Mouse (Mus musculus): ENCODE data around the gene Plekhf1. TPM values are rescaled to one million over a fixed set of nuclear protein-coding genes. Genes with fewer than 3 reads are reported as not detected.

Plekhf1 gene
- 1 to 10 TPM; 1.3 to 2.8 (median 2.5) TPM for total RNA-seq (2022)

DNA sequence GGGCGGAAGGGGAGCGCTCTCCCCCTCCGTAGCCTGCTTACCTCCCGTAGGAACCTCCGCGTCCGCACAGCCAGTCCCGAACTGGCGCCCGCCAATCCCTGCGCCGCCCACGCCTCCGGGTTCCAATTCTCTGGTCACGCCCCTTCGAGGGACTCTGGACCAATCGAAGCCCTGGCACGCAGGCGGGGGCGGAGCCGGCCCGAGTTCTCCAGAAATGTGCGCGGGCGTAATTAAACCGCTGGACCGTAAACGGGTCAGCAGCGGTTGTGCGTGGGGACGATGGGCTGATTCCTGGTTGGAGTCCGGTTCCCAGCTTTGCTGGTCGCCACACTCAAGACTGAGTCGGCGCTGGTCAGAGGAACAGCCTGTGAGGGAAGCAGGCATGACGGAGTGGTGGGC lies at the start of gene Plekhf1:
TSS of gene Plekhf1 (minus strand) at position 117 of the 399 bp plus-strand sequence.
- DNase-seq (ENCODE audit: low spot score in 2 of 2), result peak; percentile 67 to 78

DNA sequence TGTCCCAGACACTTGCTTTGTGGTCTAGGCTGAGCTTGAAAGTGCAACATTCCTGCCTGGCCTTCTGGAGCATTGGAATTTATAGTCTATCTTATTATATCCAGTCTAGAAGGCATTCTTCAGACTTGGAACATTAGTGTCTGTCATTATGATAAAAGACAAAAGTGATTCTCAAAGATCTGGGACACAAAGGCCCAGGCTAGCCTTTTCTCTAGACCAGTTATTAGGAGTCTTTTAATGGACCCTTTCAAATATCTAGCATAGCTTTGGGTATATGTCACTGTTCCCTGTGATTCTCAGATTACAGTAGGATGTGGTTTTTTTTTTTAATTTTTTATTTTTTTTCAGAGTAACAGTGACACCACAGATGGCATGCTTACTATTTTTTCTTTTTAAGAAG lies 44.7 kb upstream of the Plekhf1 start:
- DNase-seq (ENCODE audit: low spot score in 2 of 2), result no peak

DNA sequence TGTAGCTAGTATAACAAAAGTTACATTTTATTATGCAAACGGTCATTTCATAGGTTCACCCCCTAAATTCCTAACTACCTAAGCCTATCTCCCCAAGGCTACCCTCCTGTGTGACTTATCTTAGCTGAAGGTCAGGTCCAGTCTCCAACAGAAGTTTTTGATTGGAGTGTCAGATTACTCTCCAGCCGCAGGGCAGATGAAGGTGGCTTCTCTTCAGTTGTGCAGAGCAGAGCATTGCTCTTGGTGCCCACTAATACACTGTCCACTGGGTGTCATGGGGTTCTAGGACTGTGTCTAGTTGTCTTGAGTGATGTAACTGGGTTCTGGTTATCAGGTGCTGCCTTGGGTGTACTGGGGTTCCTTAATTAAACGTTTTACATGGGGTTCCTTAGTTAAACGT lies 44.0 kb upstream of the Plekhf1 start:
- DNase-seq (ENCODE audit: low spot score in 2 of 2), result no peak

DNA sequence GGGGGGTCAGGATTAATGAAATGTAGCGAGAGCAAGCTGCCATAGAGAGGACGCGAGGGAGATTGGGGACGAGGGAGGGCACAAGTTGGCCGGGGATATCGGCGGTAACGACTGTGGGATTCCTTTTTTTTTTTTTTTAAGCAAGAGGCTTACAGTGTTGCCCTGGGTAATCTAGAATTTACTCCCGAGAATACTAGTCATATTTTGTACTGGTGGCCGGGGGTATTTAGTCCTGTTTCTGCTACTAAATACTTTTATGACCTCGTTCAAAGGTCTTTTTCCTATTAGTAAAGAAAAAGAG lies 43.6 kb upstream of the Plekhf1 start:
- DNase-seq (ENCODE audit: low spot score in 2 of 2), result no peak

DNA sequence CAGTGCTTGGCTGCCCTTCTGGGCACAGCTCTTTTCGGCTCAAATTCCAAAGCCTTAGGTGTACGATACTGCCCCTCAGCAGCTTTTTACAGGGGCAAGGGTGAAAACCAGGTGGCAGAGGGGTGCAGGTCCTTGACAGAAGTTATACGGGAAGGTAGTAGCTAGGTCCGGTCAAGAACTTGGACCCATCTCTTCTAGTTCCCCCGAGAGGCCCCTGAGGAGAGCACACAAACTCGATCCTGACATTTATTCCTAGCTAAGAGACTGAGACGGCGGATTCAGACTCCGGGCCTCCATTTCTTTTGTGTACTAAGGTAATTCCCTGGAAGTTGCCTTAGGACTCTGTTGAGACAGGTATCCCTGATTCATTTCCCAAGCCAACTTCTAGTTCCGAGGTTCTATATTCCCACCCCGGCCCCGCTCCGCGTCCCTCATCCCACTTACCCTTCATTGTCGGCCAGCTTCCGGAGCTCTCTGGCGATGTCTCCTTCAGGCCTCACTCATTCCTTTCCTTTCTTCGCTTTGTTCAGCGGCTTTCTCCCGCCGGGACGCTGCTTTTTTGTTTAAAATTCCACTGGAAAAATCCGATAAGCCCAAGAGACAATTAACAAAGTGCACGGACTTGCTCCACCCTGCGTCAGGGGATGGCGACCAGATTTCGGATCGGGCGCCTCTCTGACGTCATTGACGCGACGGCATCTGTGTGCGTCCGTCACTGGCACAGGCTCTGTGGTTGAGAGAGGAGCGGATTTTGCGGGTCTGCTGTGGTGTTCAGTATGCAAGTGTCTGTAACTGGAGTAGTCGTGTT lies 43.1 kb upstream of the Plekhf1 start, which contains the start of gene Pop4:
TSS of gene Pop4 (minus strand) at position 721 of the 808 bp plus-strand sequence.
- peak; percentile 87 to 93 for DNase-seq (ENCODE audit: low spot score in 2 of 2)

DNA sequence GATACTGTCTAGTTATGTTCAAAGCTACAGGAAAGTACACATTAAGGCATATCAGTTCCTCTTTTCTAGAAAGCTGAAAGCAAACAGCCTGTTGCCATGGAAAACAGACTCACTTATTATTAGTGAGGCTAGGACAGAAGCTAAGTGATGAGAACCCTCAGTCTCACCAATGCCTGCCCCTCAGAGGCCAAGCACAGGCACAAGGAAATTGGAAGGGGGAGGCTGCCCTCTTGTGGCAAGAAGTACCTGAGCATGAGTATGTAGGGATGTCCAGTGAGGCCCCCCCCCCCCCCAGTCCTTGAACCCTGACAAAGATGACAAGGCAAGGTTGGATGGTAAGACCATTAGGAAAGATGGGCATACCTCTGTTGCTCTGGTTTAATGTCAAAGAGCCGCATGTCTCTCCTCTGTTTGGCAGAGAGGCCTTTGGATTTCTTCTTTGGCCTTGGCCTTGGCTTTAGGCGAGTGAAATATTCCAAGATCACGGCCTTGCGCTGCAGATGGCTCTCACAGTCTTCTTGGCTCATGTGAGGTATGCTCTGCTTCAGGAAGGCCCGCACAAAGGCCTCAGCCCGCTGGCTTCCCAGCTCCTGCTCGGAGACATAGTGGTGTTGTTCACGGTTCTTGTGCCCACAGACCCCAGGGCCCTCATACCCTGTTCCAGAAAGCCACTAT lies 39.3 kb upstream of the Plekhf1 start:
- peak in 1 of 2 experiments; percentile 22 for DNase-seq (ENCODE audit: low spot score in 2 of 2)

DNA sequence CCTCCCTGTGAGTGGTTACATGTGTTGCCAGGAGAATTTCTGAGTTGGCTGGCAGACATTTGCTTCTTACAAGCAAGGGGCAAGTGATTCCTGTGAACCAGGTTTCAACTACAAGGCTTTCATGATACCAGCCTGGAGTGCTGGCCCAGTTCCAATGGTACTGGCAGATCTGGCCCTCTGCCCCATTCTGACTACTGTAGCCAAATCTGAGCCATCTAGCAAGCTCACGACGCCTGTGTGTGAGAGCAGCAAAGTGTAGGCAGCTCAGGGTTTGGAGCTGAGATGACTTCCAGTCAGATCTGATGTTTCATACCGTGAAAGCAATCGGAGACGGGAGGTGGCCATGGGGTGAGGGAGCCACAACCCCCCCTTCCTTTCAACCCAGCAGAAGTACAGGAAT lies 34.6 kb upstream of the Plekhf1 start:
- peak in 1 of 2 experiments; percentile 22 for DNase-seq (ENCODE audit: low spot score in 2 of 2)

DNA sequence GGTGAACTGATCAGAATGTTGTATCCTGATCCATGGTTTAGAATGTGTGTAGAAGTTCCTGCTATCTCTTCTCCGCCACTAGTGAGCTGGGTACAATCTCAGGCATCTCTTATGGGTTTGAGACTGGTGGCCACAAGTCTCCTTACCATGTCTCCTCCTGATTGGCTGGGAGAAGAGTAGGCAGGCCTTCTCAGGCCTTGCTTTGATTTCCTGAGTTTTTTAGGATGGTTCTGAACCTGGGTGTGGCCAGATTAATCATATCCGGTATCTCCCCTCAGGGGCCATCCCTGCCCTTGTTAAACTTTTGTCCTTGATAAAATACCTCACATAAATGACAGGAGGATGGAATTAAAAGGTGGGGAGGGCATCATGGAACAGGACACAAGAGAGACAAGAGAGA lies 31.8 kb upstream of the Plekhf1 start:
- no peak for DNase-seq (ENCODE audit: low spot score in 2 of 2)

DNA sequence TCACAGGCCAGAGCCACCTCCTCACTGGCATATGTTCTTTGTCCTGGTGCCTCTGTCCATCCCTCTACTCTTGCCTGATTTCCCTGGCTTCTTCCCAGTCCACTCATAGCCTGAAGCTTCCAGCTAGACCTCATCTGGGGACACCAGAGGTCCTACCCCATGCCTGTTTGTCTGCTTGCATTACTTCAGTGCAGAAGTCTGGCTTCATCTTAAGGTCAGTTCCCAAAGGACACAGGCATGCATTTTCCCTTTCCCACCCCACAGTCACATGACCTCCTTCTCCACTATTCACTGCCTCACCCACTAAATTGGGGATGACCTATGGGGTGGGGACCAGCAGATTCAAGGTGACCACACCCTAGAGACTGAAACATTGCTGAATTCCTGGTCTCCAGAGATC lies 25.6 kb upstream of the Plekhf1 start:
- DNase-seq (ENCODE audit: low spot score in 2 of 2), result no peak

DNA sequence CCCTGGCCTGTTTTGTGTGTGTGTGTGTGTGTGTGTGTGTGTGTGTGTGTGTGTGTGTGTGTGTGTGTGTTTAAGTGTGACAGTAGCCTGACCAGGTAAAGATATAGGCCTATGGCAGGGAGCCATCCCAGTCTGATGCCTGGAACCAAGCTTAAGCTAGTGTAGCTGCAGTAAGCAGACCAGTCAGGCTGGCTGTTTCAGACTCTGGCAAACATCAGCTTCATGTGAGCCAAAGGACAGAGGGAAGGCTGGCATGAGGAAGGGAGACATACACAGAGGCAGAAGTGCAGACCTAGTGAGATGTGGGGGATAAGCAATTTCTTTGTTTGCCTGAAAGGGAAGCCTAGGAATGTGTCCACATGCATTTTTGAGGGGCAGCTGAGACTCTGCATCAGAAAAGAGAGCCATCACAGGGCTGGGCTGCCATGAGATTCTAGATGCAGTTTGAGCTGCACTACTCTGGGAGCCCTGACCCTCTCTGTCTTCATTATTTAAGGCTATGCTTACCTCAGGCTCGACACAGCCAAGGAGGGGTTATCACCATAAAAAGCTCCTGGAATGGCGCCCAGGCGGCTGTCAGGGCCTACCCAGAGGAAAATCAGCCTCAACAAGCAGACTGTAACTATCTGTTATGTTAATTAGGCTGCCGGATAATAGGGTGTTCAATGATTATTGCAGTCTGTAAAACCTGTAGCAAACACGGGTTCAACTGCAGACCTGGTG lies 23.8 kb upstream of the Plekhf1 start:
- DNase-seq (ENCODE audit: low spot score in 2 of 2), result no peak

DNA sequence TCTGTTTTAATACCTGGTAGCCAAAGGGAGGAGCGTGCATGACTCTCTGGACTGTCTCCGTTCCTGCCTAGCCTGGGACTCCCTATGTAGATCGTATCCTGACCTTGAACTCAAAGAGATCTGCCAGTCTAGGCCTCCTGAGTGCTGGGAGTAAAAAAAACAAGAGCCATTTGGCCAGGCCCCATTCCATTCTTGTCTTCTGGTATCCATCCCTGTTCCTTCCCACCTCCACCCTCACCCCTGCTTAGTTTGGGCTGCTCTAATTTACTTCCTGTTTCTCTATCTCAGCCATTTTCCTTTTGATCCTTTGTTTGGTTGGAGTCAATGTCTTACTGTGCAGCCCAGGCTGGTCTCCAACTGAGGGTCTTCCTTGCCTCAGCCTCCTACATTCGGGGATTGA lies 14.6 kb upstream of the Plekhf1 start:
- no peak for DNase-seq (ENCODE audit: low spot score in 2 of 2)

DNA sequence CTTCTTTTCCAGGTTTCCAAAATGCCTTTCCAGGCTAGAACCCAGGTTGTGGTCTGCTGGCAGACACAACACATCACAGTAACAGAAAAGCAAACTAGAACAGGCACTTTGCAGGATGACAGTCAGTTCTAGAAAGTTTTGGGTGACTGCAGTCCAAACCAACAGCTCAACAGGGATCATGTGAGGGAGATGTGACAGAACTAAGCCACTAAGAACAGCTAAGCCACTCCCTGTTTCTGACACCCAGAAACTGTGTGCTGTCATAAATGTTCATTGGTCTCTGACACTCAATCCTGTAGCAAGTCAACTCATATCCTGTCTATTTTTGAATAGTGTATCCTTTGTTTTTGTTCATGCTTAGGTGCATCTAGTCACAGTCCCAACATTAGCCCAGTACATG lies 9.3 kb upstream of the Plekhf1 start:
- DNase-seq (ENCODE audit: low spot score in 2 of 2), result no peak

DNA sequence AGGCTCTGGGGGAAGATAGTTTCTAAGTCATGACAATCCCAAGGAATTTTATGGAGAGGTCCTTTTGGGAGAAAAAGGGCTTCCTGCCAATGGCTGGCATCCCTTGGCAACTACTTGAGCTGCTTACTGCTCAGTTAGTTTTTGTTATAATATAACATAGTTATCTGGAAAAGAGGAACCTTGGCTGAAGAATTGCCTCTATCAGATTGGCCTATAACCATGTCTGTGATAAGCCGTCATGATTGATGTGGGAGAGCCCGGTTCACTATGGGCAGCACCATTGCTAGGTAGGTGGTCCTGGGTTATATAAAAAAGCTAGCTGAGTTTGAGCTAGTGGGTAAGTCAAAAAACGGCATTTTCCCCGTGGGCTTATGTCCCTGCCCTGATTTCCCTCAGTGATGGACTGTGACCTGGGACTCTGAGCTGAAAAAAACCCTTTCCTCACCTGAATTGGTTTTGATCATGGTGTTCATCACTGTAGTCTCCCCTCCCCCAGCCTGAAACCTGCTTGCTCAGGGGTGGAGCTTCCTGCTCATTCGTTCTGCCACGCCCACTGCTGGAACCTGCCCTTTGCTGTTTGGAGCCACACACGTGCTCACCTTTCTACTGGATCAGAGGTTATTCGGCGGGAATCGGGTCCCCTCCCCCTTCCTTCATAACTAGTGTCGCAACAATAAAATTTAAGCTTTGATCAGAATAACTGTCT lies 8.7 kb upstream of the Plekhf1 start:
- DNase-seq (ENCODE audit: low spot score in 2 of 2), result no peak

DNA sequence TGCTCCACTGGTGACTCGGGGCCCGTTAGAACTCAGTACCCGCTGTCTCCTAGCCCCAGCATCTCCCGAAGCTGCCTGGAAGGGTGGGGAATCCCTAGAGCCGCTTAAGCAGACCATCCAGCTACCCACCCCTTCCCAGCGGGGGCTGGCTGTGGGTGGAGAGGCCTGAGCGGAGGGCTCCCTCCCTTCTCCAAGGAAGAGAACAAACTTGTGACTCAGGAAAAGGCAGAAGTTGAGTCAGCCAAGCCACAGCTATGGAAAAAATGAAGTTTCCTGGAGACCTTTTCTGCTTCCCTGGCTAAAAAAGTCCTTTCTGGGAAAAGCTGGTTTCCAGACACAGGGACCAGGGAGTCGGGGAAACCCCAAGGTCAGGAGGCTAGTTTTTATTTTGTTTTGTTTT lies 2.5 kb upstream of the Plekhf1 start:
- DNase-seq (ENCODE audit: low spot score in 2 of 2), result no peak

DNA sequence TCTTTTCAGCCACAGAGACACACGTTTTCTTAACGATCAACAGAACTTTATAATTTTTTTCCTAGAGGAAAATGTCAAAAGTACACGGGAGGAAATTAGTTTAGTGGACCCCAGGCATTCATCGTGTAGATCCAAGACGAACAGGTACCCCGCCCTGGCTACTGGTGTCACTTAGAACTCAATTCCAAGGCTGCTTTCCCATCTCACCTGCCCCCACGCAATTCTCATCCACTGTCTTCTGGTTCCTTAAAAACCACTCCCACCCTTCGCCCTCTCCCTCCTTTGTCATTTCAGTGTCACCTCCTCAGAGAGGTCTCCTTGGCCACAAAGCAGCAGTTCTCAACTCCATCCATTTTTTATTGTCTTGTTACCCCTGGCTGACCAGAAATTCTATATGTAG lies 513 bp upstream of the Plekhf1 start:
- no peak for DNase-seq (ENCODE audit: low spot score in 2 of 2)

DNA sequence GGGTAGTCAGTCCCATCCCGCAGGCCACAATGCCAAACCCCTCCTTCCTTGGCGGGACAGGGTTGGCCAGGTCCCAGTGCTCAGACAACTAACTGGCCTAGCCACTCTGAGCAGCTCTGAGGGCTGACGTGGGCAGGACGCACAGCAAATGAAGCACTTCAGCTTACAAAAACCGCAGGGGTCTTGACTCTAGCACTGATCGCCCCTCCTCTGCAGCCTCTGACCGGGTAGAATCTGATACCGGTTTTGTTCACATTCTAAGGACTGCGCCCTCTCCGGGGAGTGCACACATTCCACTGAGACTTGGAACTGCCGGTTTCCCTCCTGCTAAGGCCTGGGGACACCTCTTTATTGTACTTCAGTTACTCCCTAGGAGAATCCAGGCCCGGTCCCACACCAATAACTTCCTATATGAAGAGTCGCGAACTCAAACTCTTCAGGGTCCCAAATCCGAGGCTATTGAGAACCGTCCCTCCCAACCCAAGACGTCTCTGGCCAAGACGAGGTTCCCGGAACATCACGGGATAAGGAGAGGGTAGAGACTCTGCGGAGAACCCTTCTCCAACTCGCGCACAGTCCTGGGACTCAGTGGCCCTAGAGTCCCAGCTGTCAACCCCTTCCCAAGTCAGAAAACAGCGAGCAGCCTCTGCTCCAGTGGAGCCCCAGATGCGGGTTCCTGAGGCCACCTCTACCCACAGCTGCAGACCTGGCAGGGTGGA lies 476 bp downstream of the Plekhf1 start:
- peak; percentile 43 to 47 for DNase-seq (ENCODE audit: low spot score in 2 of 2)

DNA sequence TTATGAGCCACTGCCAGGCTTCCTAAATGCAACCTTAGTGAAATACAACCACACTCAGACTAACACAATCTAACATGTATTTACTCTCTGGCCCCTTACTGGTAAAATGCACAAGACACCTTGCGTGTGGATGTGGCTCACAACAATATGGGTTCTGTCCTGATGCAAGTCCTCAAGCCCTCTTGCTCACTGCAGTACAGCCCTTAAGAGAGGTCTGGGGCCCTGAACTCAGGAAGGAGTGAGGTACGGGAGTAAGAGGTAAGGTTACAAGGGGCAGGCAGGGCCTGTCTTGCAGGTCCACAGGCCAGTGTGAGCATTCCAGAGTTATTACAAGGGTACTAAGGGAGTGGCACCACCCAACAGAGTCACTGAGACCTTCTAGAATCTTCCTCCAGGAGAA lies 1.6 kb downstream of the Plekhf1 start:
- no peak for DNase-seq (ENCODE audit: low spot score in 2 of 2)

DNA sequence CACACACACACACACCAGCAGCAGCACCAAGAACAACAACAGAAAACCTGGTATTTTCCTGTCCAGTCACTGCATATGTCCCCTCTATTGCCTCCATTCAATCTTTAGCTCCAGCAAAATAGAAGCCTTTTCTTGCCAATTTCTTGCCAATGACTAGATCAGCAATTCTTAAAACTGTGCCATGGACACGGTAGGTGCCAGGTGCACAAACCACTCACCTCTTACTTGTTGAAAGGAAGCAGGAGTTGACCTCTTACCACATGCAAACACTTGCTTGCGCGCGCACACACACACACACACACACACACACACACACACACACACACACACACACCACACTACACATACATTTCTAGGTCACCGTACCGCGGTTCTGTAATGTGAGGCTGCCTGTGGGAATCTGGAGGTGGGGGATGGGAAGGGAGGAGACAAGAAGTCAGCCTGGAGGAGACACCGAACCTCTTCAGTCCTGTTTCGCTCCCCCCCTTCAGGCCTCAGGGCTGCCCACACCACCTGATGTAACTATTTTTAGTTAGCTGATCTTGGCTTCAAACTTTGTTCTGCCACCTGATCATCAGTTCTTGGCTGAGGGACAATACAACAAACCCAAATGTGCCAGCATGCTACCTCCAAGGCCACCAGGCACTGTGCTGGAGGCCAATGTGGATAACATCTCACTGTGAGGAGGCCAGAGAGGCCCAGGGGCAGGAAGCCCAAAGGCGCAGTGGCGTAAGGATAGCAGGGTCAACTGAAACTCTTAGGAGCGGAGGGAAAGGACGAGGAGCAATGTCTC lies 3.0 kb downstream of the Plekhf1 start:
- no peak for DNase-seq (ENCODE audit: low spot score in 2 of 2)

DNA sequence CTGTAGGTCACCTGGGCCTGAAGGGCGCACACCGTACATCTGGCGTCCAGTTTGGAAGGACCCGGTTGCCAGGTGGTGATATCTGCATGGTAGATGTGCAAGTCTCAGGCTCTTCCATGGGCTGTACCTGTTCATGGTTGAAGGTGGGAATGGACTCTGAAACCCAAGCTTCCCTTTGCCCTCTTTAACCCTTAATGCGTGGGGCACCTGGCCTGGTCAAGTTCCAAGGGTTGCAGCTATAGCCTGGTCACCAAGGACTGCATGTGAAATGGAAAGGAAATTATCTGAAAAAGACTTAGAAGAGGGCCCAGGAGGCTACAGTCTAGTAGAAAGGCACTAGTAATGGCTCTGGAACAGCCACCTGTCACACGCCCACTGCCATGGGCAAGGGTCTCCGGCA lies 7.0 kb downstream of the Plekhf1 start:
- no peak for DNase-seq (ENCODE audit: low spot score in 2 of 2)

DNA sequence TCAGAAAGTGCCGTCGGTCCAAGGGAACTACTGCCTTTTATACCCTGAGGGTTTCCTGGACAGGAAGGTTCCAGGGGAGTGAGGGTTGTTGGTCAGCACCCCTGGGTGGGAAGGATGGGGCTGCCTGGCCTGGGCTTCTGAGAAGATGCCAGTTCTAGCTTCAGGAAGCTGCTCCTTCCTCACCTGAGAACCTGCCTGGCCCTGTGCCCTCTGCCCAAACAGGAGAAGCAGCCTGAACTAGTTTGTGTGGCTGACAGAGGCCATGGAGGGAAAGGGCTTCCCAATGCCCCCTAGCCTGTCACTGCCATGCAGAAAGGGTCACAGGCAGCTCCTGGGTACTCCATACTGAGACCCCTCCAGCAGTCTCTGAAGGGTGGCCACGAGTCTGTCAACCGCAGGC lies 8.3 kb downstream of the Plekhf1 start:
- no peak for DNase-seq (ENCODE audit: low spot score in 2 of 2)

Measured in layer of hippocampus, adult 8-10 months (tissue).